Mouse (Mus musculus) stomach, embryonic 15.5 days (tissue): ENCODE data around the gene Gm37240. TPM values are rescaled to one million over a fixed set of nuclear protein-coding genes. Genes with fewer than 3 reads are reported as not detected.

Experiments used
- ATAC-seq: fragments of 200-750 bp; cut with Nextera tagmentation; 2 replicates; pipeline ENCODE4 v1.8.0; 2017; ENCODE audit warnings: low read depth, moderate number of reproducible peaks, moderate TSS enrichment; ENCODE audit not compliant: insufficient read depth, low FRiP score
- H3K27ac ChIP-seq: fragments of 300-500 bp; sonication (generic); 2 replicates; pipeline ENCODE4 v1.5.1; 2015; ENCODE audit warnings: mild to moderate bottlenecking, inconsistent platforms
- H3K27me3 ChIP-seq: fragments of 300-500 bp; sonication (generic); replicated peaks from 2 replicates; pipeline ENCODE4 v1.6.1; 2015; ENCODE audit warnings: inconsistent platforms
- H3K36me3 ChIP-seq: fragments of 300-500 bp; sonication (generic); 2 replicates; pipeline ENCODE4 v1.6.1; 2015; ENCODE audit warnings: inconsistent platforms
- H3K4me1 ChIP-seq: fragments of 300-500 bp; sonication (generic); 2 replicates; pipeline ENCODE4 v1.6.1; 2015; ENCODE audit warnings: inconsistent platforms
- H3K4me2 ChIP-seq: fragments of 300-500 bp; sonication (generic); 2 replicates; pipeline ENCODE4 v1.6.1; 2015; ENCODE audit warnings: mild to moderate bottlenecking, inconsistent platforms
- H3K4me3 ChIP-seq: fragments of 300-500 bp; sonication (generic); replicated peaks from 2 replicates; pipeline ENCODE4 v1.5.1; 2015; ENCODE audit warnings: inconsistent platforms
- H3K9ac ChIP-seq: fragments of 300-500 bp; sonication (generic); 2 replicates; pipeline ENCODE4 v1.6.1; 2015; ENCODE audit warnings: inconsistent platforms
- H3K9me3 ChIP-seq: fragments of 300-500 bp; sonication (generic); 2 replicates; pipeline ENCODE4 v1.6.1; 2016; ENCODE audit warnings: inconsistent platforms
- WGBS: fragments of 180-500 bp; shearing (Covaris S2); methylation state at CpG from one replicate; pipeline ENCODE4 v1.1.7; 2015; 5-methylcytosine and 5-hydroxymethylcytosine counted together
- polyA plus RNA-seq: library from polyadenylated mRNA; unstranded; fragments of >200 nt; fragmentation: Nextera tagmentation; extraction: Ambion mirVana; gene quantifications from 2 replicates; pipeline ENCODE4 v1.2.1, GENCODE M21; 2015

Gene Gm37240
- polyA plus RNA-seq, 1 experiment from 2014 or later, result 8.6 TPM

- Histone ChIP-seq H3K4me2 (no peak overlapping the region), H3K4me3 (no peak overlapping the region), H3K36me3 (no peaks in the 10 kb centered on the region), H3K27me3 (no peaks in the 10 kb centered on the region), H3K27ac (no peak overlapping the region), H3K4me1 (no peaks in the 10 kb centered on the region), H3K9me3 (no peaks in the 10 kb centered on the region), H3K9ac (no peak overlapping the region)
- no peak for ATAC-seq
- WGBS, result 69% methylated on average over 8 of the region's 8 CpGs
Observed at GRCm38 (mm10) chr3:84709100-84709499, 1178.2 kb downstream of the Gm37240 start.

GRCm38 (mm10) chr3:84708469-84708868, 1178.8 kb downstream of the Gm37240 start:
- H3K4me1 ChIP-seq, result no peaks in the 10 kb centered on the region
- H3K27ac ChIP-seq, result no peak overlapping the region
- 76% methylated on average over 10 of the region's 10 CpGs for WGBS
- H3K4me3 ChIP-seq, result no peak overlapping the region
- H3K9me3 ChIP-seq, result no peaks in the 10 kb centered on the region
- no peak overlapping the region for H3K4me2 ChIP-seq
- no peaks in the 10 kb centered on the region for H3K27me3 ChIP-seq
- no peak for ATAC-seq
- H3K9ac ChIP-seq, result no peak overlapping the region
- no peaks in the 10 kb centered on the region for H3K36me3 ChIP-seq

DNA sequence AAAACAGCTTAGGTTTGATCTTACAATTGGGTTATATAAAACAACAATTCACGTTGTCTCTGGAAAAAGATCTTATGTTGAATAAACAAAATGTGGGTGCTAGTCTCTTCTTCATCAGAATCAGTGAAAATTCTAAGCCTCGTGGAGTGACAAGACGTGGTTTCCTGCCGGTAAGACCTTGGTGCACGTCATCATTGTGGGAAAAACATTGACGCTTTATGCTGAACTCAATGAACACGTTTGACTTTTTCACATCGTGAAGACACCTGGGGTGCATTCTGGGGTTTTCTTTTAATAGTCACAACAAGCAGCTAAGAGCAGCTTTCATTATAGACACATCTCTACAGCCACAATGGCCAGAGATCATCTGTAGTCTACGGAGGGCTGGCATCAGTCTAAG, 1182.1 kb downstream of the Gm37240 start:
- H3K9ac ChIP-seq, result no peak overlapping the region
- no peak overlapping the region for H3K4me2 ChIP-seq
- H3K9me3 ChIP-seq, result no peaks in the 10 kb centered on the region
- H3K4me3 ChIP-seq, result no peak overlapping the region
- no peaks in the 10 kb centered on the region for H3K27me3 ChIP-seq
- no peak overlapping the region for H3K27ac ChIP-seq
- H3K36me3 ChIP-seq, result no peaks in the 10 kb centered on the region
- H3K4me1 ChIP-seq, result no peaks in the 10 kb centered on the region
- 85% methylated on average over 9 of the region's 9 CpGs for WGBS
- ATAC-seq, result no peak

- 75% methylated on average over 11 of the region's 11 CpGs for WGBS
- Histone ChIP-seq H3K4me2 (no peak overlapping the region), H3K27ac (no peak overlapping the region), H3K4me3 (no peak overlapping the region), H3K27me3 (no peaks in the 10 kb centered on the region), H3K9me3 (no peaks in the 10 kb centered on the region), H3K4me1 (no peaks in the 10 kb centered on the region), H3K9ac (no peak overlapping the region), H3K36me3 (no peaks in the 10 kb centered on the region)
- peak; percentile 68; the same call in 1 of the 2 replicates for ATAC-seq
Observed at GRCm38 (mm10) chr3:84703083-84703810, 1184.1 kb downstream of the Gm37240 start.

DNA sequence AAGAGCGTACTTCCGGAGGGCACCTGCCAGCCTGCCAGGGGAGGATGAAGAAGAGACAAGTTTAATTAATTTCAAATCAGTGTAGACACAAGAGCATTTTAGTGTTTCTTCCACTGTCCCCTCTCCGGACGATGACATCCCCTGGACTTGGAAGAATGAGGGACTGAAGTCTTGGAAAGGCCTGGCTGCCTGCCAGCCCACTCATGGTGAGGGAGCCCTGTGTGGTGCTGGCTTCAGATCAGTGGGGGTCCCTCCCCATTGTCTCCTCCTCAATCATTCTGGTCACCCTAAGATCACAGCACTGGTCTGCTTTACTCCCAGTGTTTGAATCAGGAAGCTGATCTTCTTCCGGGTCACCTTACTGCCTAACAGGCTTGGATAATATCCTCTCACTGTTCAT, 1185.4 kb downstream of the Gm37240 start:
- H3K4me3 ChIP-seq, result no peak overlapping the region
- no peak overlapping the region for H3K4me2 ChIP-seq
- 0 out of 2 replicates have a peak, but pooled peaks cover under 1% of the 10 kb centered on the region for H3K4me1 ChIP-seq
- H3K27me3 ChIP-seq, result no peaks in the 10 kb centered on the region
- no peak for ATAC-seq
- no peaks in the 10 kb centered on the region for H3K36me3 ChIP-seq
- H3K9me3 ChIP-seq, result no peaks in the 10 kb centered on the region
- WGBS, result 72% methylated on average over 5 of the region's 5 CpGs
- H3K27ac ChIP-seq, result no peak overlapping the region
- H3K9ac ChIP-seq, result no peak overlapping the region

GRCm38 (mm10) chr3:84701509-84701908, 1185.8 kb downstream of the Gm37240 start:
- no peak overlapping the region for H3K4me3 ChIP-seq

DNA sequence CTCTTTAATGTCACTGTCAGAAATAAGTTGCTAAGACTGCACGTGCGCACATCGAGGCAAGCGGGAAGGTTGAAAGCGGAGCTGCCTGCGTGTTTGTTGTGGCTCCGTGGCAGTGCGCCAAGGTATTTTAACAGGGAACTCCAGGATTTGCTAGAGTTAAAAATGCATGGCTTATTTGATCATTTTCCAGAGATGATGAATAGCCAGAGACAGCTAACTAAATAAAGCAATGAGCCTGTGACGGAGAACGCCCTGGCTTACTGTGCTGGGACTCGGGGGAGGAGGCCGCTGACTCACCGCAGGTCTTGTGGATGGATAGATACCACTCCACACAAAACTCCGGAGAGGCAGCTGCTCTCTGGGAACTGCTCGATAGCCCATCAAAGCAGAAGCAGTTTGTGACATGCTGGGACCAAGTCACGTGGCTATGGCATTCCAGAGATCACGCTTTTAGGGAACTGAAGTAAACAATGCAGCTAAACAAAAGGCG, 1190.8 kb downstream of the Gm37240 start:
- WGBS, result 10% methylated on average over 18 of the region's 18 CpGs
- ATAC-seq, result peak; percentile 69
- Histone ChIP-seq H3K9ac (no peak overlapping the region), H3K27me3 (no peaks in the 10 kb centered on the region), H3K4me3 (no peak overlapping the region), H3K36me3 (no peaks in the 10 kb centered on the region), H3K4me1 (peaks cover 11% of the 10 kb centered on the region), H3K27ac (peak overlapping the region; percentile 81), H3K4me2 (peak overlapping the region; percentile 38), H3K9me3 (no peaks in the 10 kb centered on the region)

More at GRCm38 (mm10) chr3:84701509-84701908, 1185.8 kb downstream of the Gm37240 start:
- no peak for ATAC-seq
- 0 out of 2 replicates have a peak, but pooled peaks cover 5% of the 10 kb centered on the region for H3K4me1 ChIP-seq
- H3K4me2 ChIP-seq, result no peak overlapping the region
- H3K36me3 ChIP-seq, result no peaks in the 10 kb centered on the region
- H3K27me3 ChIP-seq, result no peaks in the 10 kb centered on the region
- no peak overlapping the region for H3K9ac ChIP-seq
- H3K9me3 ChIP-seq, result no peaks in the 10 kb centered on the region
- WGBS, result 72% methylated on average over 2 of the region's 2 CpGs
- no peak overlapping the region for H3K27ac ChIP-seq

DNA sequence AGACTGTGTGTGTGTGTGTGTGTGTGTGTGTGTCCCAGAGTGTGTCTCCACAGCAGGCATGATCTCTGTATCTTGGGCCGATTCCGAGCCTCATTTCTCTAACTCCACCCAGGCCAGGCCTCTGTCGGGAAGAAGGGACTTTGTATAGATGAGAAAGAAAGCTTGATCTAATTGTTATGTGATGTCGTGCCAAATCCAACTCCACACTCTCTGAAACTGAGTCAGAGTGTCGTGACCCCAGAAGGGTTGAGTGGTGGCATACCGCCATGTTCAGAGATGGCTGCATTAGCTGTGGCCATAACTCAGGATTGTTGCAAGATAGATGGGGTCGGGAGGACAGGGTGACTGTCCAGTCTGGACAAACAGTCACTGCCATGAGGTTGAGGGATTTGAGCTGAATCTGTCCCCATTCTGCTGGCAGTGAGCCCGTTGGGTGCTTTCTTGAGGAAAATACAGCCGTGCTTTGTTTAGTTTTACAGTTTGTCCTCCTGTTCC, 1191.4 kb downstream of the Gm37240 start:
- Histone ChIP-seq H3K4me3 (no peak overlapping the region), H3K9me3 (no peaks in the 10 kb centered on the region), H3K36me3 (no peaks in the 10 kb centered on the region), H3K27me3 (no peaks in the 10 kb centered on the region), H3K27ac (peak overlapping the region; percentile 81), H3K4me2 (peak overlapping the region; percentile 38), H3K9ac (no peak overlapping the region), H3K4me1 (peaks cover 11% of the 10 kb centered on the region)
- peak; percentile 61 for ATAC-seq
- 31% methylated on average over 9 of the region's 9 CpGs for WGBS

DNA sequence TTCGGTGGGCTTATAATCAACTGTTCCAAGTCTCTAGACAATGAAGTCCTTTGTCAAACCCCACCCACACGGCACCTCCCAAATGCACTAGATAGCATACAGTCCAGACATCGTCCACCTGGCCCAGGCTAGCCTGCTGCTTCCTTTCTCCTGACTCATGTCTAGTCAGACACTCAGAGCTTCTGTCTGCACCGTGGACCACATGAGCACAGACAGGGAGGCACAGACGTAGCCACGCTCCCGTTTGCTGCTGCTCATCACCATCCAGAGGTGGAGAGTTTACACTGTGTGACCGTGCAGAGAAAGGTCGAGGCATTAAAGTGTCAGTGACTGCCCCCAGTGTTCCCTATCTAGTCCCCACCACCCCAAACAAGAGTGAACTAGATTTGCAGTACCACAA, 1191.9 kb downstream of the Gm37240 start:
- H3K27me3 ChIP-seq, result no peaks in the 10 kb centered on the region
- H3K9me3 ChIP-seq, result no peaks in the 10 kb centered on the region
- no peaks in the 10 kb centered on the region for H3K36me3 ChIP-seq
- 30% methylated on average over 9 of the region's 9 CpGs for WGBS
- H3K27ac ChIP-seq, result peak overlapping the region; percentile 81; the same call in 1 of the 2 replicates
- no peak overlapping the region for H3K4me3 ChIP-seq
- peak overlapping the region; percentile 38 for H3K4me2 ChIP-seq
- peak; percentile 21; the same call in 1 of the 2 replicates for ATAC-seq
- peaks cover 11% of the 10 kb centered on the region for H3K4me1 ChIP-seq
- no peak overlapping the region for H3K9ac ChIP-seq

GRCm38 (mm10) chr3:84693886-84694285, 1193.4 kb downstream of the Gm37240 start:
- Histone ChIP-seq H3K27me3 (no peaks in the 10 kb centered on the region), H3K9ac (no peak overlapping the region), H3K4me3 (no peak overlapping the region), H3K36me3 (no peaks in the 10 kb centered on the region), H3K4me1 (peaks cover 11% of the 10 kb centered on the region), H3K9me3 (no peaks in the 10 kb centered on the region), H3K27ac (no peak overlapping the region), H3K4me2 (no peak overlapping the region)
- 58% methylated on average over 10 of the region's 10 CpGs for WGBS
- no peak for ATAC-seq

GRCm38 (mm10) chr3:84692647-84693199, 1194.6 kb downstream of the Gm37240 start:
- ATAC-seq, result no peak
- H3K4me2 ChIP-seq, result no peak overlapping the region
- no peak overlapping the region for H3K9ac ChIP-seq
- H3K36me3 ChIP-seq, result no peaks in the 10 kb centered on the region
- no peaks in the 10 kb centered on the region for H3K9me3 ChIP-seq
- 52% methylated on average over 4 of the region's 4 CpGs for WGBS
- H3K27ac ChIP-seq, result no peak overlapping the region
- no peaks in the 10 kb centered on the region for H3K27me3 ChIP-seq
- H3K4me1 ChIP-seq, result peaks cover 11% of the 10 kb centered on the region
- no peak overlapping the region for H3K4me3 ChIP-seq

DNA sequence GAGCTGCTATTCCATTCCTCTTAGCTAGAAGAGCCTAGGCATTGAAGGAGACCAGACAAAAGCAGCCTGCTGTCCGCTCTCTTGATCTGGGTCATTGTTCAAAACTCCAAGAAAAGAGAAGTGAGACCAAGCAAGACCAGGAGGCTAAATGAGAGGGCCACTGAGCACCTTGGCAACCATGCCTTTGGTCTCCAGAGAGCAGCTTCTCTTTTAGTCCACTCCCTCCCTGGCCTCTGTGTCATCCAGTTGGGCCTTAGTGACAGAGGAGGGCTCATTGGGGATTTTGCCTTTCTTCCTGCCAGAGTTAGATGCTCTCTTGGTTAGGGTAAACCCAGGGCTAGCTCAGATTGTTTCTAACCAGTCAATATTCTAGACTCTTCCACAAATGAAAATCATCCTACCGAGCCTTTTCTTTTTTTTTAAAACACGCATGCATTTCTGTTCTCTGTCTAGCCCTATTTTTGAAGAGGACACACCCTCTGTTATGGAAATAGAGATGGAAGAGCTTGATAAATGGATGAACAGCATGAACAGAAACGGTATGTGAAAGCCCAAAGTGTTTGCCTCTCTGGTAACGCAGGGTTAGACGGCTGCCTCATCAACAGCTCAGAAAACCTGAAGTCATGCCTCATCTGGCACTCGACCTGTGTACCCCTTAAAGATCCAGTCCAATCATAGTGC, 1197.1 kb downstream of the Gm37240 start:
- Histone ChIP-seq H3K27me3 (no peaks in the 10 kb centered on the region), H3K4me2 (no peak overlapping the region), H3K9me3 (no peaks in the 10 kb centered on the region), H3K27ac (no peak overlapping the region), H3K4me1 (peaks cover 1% of the 10 kb centered on the region), H3K9ac (no peak overlapping the region), H3K4me3 (no peak overlapping the region), H3K36me3 (no peaks in the 10 kb centered on the region)
- WGBS, result 67% methylated on average over 7 of the region's 7 CpGs
- ATAC-seq, result no peak
